Mouse (Mus musculus): ENCODE data around the gene Pla2g1b. TPM values are rescaled to one million over a fixed set of nuclear protein-coding genes. Genes with fewer than 3 reads are reported as not detected.

Pla2g1b gene
- polyA plus RNA-seq, 1 experiment: not detected

DNA sequence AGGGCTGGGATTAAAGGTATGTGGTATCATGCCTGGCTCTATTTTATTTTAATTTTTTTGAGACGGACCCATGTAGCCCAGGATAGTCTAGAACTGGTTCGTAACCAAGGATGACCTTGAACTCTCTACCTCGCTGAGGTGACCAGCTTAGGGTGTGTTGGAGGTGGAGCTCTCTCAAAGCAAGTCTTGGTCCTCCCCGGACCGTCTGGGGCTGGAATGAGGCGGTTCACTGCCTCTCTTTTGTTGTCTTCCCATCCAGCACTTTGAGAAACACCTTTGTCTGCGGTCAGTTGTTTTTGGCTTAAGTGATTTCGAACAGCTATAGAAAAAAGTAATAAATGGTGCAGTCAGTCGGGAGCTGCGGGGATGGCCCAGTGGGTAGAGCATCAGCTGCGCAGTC is 21.9 kb upstream of the Pla2g1b start:
- DNase-seq (ENCODE audit: extremely low spot score in 1 of 2, low spot score in 1 of 2): no peak

DNA sequence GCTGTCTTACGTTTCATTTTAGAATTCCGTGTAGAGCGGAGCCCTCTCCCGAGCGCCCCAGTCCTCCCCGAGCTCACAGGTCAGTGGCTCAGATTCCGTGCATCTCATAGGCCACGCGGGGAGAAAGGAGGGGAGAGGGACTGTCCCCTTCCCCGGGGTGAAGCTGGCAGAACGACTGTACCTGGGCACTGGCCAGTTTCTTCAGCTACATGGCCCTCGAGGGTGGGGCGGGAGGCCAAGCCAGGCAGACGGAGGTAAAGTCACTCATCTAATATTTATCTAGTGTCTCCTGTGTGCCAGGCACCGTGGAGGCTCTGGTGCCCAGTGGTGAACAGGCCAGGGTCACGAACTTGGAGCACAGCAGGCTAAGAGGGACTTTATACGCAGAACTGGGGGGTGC is 19.0 kb upstream of the Pla2g1b start:
- no peak for DNase-seq (ENCODE audit: extremely low spot score in 1 of 2, low spot score in 1 of 2)

DNA sequence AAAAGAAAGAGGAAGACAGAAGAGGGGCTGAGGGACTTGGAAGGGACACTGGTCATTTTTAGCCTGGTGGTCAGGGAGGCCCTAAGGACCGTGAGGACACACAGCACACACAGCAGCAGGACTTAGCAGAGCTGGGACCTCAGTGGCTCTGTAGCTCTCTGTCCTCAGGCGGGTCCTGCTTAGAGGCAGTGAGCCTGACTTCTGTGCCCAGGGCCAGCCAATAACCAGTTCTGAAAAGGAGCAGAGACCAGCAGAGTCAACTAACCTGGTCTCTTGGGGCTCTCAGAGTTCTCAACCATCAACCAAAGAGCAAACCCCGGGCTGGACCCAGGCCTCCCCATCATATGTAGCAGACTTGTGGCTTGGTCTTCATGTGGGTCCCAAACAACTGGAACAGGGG is 16.8 kb upstream of the Pla2g1b start:
- DNase-seq (ENCODE audit: extremely low spot score in 1 of 2, low spot score in 1 of 2): no peak

GRCm38 (mm10) chr5:115450410-115451317 is 15.4 kb upstream of the Pla2g1b start:
- DNase-seq (ENCODE audit: extremely low spot score in 1 of 2, low spot score in 1 of 2): no peak

DNA sequence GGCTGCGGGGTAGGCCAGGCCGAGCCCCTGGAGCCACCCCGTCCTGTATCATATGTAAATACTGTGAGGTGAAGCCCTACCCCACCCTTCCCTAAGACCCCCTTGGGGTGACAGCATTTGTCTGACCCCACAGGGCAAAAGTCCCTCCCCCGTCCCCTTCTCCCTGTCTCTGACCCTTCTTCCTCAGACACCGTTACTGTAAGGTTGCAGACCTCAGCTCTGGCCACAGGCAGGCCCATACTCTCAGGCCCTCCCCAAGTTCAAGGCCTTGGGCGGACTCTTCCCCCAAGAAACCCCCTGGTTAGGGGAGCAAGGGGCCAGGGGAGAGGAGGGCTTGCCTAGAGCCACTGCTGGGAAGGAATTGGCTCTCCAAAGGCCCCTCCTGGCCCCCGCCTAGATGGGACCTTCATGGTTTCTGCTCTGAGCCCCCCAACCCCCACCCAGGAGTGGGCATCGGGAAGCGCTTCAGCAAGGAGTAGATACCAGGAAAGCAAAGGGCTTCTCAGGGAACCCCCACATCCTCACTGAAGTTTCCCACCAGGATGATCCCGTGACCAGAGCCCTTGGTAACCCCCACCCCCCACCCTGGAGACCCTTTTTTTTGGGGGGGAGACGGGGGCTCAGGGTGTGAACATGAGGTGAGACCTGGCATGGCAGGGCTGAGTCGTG is 11.5 kb upstream of the Pla2g1b start:
- no peak for DNase-seq (ENCODE audit: extremely low spot score in 1 of 2, low spot score in 1 of 2)

DNA sequence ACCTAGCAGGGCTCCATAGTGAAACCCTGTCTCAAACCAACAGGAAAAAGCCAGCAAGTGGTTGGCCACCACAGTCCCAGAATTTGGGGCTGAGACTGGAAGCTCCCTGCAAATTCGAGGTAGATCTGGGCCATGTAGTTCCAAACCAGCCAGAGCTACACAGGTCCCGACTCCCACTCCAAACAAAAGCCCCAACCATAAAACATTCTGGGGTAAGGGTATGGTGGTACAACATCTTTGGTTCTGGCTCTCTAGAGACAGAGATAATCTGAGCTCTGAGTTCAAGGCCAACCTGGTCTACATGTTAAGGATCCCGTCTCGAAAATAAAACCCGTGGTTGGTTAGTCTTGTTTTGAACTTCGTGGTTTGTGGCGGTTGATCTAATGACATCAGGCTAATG is 10.2 kb upstream of the Pla2g1b start:
- no peak for DNase-seq (ENCODE audit: extremely low spot score in 1 of 2, low spot score in 1 of 2)

DNA sequence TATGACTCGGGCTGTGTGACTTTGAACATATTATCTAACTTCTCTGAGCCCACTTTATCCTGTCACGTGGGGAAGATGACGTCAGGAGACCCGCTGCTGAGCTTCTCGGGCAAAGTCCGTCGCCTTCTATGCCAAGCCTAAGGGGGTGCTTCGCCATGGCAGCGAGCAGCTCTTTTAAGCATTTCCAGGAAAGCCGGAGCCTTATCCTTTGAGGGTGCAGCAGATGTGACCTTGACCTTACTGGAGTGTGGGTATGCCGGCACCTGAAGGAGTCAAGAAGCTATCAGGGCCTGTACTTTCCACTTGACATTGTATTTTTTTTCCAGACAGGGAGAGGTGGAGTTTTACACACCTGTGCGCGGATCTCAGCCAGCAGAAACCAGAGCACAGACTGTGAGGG is 7.1 kb upstream of the Pla2g1b start:
- DNase-seq (ENCODE audit: extremely low spot score in 1 of 2, low spot score in 1 of 2): no peak

- no peak for DNase-seq (ENCODE audit: extremely low spot score in 1 of 2, low spot score in 1 of 2)
These were observed 1.5 kb upstream of the Pla2g1b start for GRCm38 (mm10) chr5:115464408-115465115.

- no peak for DNase-seq (ENCODE audit: extremely low spot score in 1 of 2, low spot score in 1 of 2)
These were observed 3.7 kb downstream of the Pla2g1b start for GRCm38 (mm10) chr5:115469791-115470190.

DNA sequence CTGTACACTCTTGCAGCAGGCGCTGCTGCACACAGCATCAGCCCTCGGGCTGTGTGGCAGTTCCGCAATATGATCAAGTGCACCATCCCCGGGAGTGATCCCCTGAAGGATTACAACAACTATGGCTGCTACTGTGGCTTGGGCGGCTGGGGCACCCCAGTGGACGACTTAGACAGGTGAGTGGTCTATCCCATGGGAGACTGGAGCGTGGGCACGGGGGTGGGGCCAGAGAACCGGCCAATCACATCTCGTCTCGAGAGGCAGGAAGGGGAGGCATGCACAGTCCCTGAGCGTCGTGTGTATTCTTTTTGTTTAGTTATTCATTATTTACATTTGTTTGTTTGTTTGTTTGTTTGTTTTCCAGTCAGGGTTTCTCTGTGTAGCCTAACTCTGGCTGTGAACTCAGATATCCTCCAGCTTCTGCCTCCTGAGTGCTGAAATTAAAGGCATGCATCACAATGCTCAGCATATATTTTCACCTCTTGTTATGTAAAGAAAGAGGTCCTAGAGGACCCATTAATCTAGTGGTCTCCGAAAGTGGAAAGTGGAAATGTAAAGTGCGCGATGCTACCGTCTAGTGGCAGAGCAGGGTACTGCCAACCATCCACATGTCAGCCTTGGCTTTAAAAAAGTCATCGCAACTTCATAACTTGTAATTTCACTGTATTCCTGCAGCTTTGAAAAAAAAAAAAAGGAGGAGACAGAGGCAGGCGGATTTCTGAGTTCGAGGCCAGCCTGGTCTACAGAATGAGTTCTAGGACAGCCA is 4.9 kb downstream of the Pla2g1b start:
- peak in 1 of 2 experiments; percentile 71 for DNase-seq (ENCODE audit: extremely low spot score in 1 of 2, low spot score in 1 of 2)

- no peak for DNase-seq (ENCODE audit: extremely low spot score in 1 of 2, low spot score in 1 of 2)
These were observed 7.1 kb downstream of the Pla2g1b start for GRCm38 (mm10) chr5:115473191-115473590.

- no peak for DNase-seq (ENCODE audit: extremely low spot score in 1 of 2, low spot score in 1 of 2)
These were observed 8.2 kb downstream of the Pla2g1b start for GRCm38 (mm10) chr5:115474174-115474828.

- peak in 1 of 2 experiments; percentile 59 for DNase-seq (ENCODE audit: extremely low spot score in 1 of 2, low spot score in 1 of 2)
These were observed 9.5 kb downstream of the Pla2g1b start for GRCm38 (mm10) chr5:115475337-115476106.

DNA sequence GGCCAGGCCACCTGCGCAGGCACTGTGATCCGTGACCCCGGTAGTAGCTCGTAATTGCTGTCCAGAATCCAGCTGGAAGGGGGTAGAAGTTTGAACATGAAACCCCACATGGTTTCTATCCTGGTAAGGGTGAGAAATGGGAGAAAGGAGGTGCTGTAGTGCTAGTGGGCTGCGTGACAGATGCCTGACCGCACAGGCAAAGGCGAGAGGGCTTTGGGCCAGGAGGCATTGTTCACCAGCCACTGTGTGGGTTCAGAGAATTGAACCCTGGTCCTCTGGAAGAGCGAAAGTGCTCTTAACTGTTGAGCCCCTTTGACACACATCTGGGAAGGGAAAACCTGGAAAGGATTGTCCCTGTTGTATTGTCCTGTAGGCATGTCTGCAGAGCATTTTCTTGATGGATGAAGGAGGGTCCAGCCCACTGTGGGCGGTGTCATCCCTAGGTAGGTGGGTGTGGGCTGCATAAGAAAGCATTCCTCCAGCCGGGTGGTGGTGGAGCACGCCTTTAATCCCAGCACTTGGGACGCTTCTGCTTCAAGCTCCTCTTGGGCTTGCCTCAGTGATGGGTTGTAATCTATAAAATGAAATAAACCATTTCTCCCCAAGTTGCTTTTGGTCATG is 10.2 kb downstream of the Pla2g1b start:
- no peak for DNase-seq (ENCODE audit: extremely low spot score in 1 of 2, low spot score in 1 of 2)

- no peak for DNase-seq (ENCODE audit: extremely low spot score in 1 of 2, low spot score in 1 of 2)
These were observed 13.5 kb downstream of the Pla2g1b start for GRCm38 (mm10) chr5:115479561-115479960.

DNA sequence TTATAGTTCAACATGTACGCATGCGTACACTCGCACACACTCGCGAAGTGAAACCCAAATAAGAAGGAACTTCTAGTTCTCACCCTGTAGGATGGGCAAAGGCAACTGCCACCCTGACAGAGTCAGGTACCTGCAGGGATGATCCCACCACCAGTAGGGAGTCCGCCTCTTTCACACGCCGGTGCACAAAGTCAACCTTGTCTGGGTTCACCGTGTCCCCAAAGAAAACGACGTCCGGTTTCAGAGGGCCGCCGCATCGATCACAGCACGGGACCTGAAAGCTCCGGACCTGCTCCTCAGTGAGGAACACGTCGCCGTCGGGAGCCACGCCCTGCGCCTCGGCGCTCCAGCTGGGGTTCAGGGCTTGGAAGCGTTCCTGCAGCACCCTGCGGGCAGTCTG is 14.0 kb downstream of the Pla2g1b start:
- no peak for DNase-seq (ENCODE audit: extremely low spot score in 1 of 2, low spot score in 1 of 2)

GRCm38 (mm10) chr5:115482390-115483265 is 16.6 kb downstream of the Pla2g1b start:
- DNase-seq (ENCODE audit: extremely low spot score in 1 of 2, low spot score in 1 of 2): no peak

DNA sequence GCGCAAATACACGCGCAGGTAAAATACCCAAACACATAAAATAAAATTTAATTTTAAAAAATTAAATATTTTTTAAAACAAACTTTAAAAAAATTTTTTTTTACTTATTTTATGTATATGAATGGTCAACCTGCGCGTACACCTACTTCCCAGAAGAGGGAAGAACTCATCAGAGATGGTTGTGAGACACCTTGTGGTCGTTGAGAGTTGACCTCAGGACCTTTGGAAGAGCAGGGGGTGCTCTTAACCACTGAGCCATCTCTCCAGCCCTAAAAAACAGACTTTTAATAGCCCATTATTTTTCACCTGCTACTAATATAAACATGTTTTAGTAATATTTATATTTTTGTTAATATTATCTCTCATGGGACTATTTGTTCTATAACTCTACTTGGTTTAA is 17.3 kb downstream of the Pla2g1b start:
- DNase-seq (ENCODE audit: extremely low spot score in 1 of 2, low spot score in 1 of 2): no peak

Measured in frontal cortex, adult 2 months (tissue).